Mouse (Mus musculus): ENCODE measurements at regions not wholly inside any gene's neighbourhood (a gene's known extent, or its start where the extent isn't known, plus 50 kb on each side); places are given as distances from the start of the nearest gene placed in this dataset.
A peak's percentile ranks its signal among the peaks of the same experiment; 100 is the strongest.

DNA sequence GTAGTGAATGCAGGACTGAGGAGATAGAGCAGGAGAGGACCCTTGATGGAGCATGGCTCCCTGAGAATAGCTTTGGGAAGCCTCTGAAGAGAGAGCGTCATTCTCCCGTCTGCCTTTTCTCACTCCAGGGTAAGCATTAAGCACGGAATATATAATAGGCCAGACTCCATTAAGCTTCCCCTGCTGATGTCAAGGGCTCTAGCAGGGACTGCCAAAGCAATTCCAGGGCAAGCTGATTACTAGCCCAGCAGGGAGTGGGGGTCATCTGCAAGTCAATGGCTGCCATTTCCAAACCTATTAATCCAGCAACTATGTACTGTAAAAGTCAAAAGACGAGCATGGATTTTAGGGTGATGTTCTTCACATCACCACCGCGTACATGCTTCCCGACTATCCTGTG is 111.2 kb upstream of the Arl4c start:
- H3K9me3 ChIP-seq (replicated peaks), result no peaks in the 10 kb centered on the region
- H3K27me3 ChIP-seq, result no peaks in the 10 kb centered on the region
- H3K27ac ChIP-seq, result 0 out of 2 replicates have a peak overlapping the region, but pooled peaks have one; percentile 7
- H3K36me3 ChIP-seq (ENCODE audit: poor library complexity, severe bottlenecking), result no peaks in the 10 kb centered on the region
- WGBS, result 27% methylated on average over 7 of the region's 7 CpGs
- H3K4me3 ChIP-seq, result no peak overlapping the region
- no peak overlapping the region for H3K4me2 ChIP-seq
- ATAC-seq, result peak; percentile 56; the same call in 1 of the 2 replicates
- peaks cover 11% of the 10 kb centered on the region for H3K4me1 ChIP-seq
- H3K9ac ChIP-seq, result no peak overlapping the region

DNA sequence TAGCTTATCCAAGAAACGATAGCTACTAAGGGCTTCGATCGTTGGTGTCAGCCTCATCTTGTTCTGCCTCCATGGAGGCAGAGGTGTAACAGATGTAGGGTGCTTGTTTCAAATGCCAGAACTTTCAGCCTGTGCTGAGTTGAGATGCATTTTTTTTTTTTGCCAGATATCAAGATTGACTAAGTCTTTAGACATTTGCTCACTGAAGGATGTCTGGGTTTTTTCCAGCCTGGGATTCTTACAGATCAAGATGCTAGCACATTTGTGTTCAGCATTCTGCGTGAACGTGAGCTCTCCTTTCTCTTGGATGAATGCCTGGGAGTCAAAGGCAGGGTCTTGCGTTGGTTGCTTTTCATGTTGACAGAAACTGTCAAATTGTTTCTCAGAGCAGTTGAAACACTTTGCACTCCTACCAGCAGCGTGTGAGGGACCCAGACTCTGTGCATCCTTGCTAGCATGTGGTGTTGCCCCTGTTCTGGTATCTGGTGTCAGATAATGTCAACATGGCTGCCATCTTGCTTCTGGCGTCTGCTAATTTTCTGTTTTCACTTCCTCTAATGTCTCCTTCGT is 114.4 kb upstream of the Arl4c start:
- H3K27me3 ChIP-seq, result no peaks in the 10 kb centered on the region
- peak; percentile 77; the same call in 1 of the 2 replicates for ATAC-seq
- H3K4me2 ChIP-seq, result no peak overlapping the region
- H3K36me3 ChIP-seq (ENCODE audit: poor library complexity, severe bottlenecking), result no peaks in the 10 kb centered on the region
- peaks cover 11% of the 10 kb centered on the region for H3K4me1 ChIP-seq
- H3K4me3 ChIP-seq, result no peak overlapping the region
- H3K27ac ChIP-seq, result no peak overlapping the region
- WGBS, result 81% methylated on average over 9 of the region's 9 CpGs
- H3K9me3 ChIP-seq (replicated peaks), result no peaks in the 10 kb centered on the region
- H3K9ac ChIP-seq, result no peak overlapping the region

DNA sequence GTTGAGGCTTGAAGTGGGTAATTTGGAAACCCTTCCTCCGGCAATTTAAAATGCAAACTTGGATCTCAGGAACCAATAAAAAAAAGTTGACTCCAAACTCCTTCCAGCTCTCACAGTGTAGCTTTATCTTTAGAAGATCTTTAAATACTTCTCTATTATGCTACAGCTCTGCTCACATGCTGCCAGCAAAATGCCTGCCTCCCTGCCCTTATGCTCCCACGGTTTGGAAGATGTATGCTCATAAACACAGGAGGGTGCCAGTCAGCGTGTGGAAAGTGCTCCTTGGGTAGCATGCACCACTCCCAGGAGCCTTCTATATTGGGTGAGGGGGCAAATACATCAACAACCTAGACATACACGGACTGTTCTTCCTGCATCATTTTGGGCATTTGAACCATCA is 123.2 kb upstream of the Arl4c start:
- H3K27ac ChIP-seq, result no peak overlapping the region
- 83% methylated on average over 4 of the region's 4 CpGs for WGBS
- no peak overlapping the region for H3K4me2 ChIP-seq
- no peak overlapping the region for H3K4me3 ChIP-seq
- H3K9ac ChIP-seq, result no peak overlapping the region
- H3K4me1 ChIP-seq, result no peaks in the 10 kb centered on the region
- H3K36me3 ChIP-seq (ENCODE audit: poor library complexity, severe bottlenecking), result no peaks in the 10 kb centered on the region
- ATAC-seq, result no peak
- 0 out of 2 replicates have a peak, but pooled peaks cover 3% of the 10 kb centered on the region for H3K9me3 ChIP-seq (replicated peaks)
- no peaks in the 10 kb centered on the region for H3K27me3 ChIP-seq

DNA sequence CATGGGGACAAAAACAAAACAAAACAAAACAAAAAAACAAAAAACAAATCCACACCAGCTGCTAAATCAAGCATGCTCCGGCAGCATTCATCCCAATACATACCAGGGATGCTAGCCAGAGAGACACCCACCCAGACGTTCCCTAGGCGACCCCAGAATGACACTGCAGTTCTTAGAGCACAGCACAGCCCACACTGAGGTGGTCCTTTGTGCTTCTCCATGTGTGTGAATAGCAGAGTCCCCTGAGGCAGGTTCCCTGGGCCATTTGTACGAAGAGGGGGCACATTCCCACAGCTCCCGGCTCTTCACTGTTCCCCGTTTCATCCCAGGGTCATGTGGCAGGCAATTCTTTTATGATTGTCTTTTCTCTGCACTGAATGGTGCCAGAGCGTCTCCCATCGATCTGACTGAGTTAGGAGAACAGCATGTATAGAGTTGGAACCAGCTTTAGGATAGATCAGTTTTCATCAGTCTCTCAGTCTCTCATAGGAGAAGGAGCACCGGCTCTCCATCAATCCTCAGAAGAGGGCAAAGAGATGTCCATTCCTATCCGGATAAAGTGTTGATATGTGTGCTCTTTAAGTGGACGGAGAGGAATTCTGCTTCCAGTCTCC is 136.7 kb upstream of the Arl4c start:
- H3K4me3 ChIP-seq, result no peak overlapping the region
- H3K9me3 ChIP-seq (replicated peaks), result no peaks in the 10 kb centered on the region
- H3K27me3 ChIP-seq, result no peaks in the 10 kb centered on the region
- ATAC-seq, result peak; percentile 79; the same call in 1 of the 2 replicates
- H3K4me1 ChIP-seq, result peaks cover 29% of the 10 kb centered on the region
- 13% methylated on average over 11 of the region's 11 CpGs for WGBS
- H3K4me2 ChIP-seq, result no peak overlapping the region
- H3K27ac ChIP-seq, result peak overlapping the region; percentile 76
- no peaks in the 10 kb centered on the region for H3K36me3 ChIP-seq (ENCODE audit: poor library complexity, severe bottlenecking)
- H3K9ac ChIP-seq, result no peak overlapping the region

- H3K27ac ChIP-seq, result peak overlapping the region; percentile 76
- WGBS, result 1% methylated on average over 3 of the region's 3 CpGs
- H3K4me1 ChIP-seq, result peaks cover 29% of the 10 kb centered on the region
- peak; percentile 19 for ATAC-seq
- no peak overlapping the region for H3K9ac ChIP-seq
- H3K36me3 ChIP-seq (ENCODE audit: poor library complexity, severe bottlenecking), result no peaks in the 10 kb centered on the region
- no peak overlapping the region for H3K4me3 ChIP-seq
- H3K27me3 ChIP-seq, result no peaks in the 10 kb centered on the region
- H3K4me2 ChIP-seq, result peak overlapping the region; percentile 2; the same call in 1 of the 2 replicates
- H3K9me3 ChIP-seq (replicated peaks), result no peaks in the 10 kb centered on the region
These were observed 137.5 kb upstream of the Arl4c start for GRCm38 (mm10) chr1:88839407-88839976.

DNA sequence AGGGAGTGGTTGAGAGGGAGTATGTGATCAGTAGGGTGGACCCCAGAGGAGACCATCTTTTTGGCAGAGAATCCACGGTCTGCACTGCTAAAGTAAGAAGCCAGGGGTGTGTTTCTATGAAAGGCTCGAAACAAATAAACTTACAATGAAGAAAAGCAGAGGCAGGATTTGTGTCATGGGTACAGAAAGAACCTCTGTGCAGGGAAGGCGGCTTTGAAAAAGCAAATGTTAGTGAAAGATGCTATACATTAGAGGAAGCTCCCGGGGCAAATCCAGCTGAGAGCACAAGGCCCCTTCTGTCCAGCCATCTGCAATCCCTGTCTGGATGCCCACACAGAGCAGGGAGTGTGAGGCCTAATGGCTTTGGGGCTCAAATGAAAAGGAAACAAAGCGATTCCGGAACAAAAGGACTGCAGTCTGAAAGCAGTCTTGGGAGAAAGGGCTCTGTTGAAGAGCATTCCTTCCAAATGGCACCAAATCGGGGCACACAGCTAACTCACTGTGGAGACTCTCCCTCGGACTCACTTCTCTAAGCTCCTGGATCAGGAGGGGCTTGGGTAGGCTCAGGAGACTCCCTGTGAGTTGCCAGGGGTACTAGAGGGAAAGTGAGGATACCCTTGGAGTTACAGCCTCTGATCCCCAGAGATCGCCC is 138.1 kb upstream of the Arl4c start:
- H3K4me2 ChIP-seq, result 0 out of 2 replicates have a peak overlapping the region, but pooled peaks have one; percentile 2
- H3K9me3 ChIP-seq (replicated peaks), result no peaks in the 10 kb centered on the region
- peak; percentile 84 for ATAC-seq
- H3K27me3 ChIP-seq, result no peaks in the 10 kb centered on the region
- no peaks in the 10 kb centered on the region for H3K36me3 ChIP-seq (ENCODE audit: poor library complexity, severe bottlenecking)
- no peak overlapping the region for H3K4me3 ChIP-seq
- peak overlapping the region; percentile 41; the same call in 1 of the 2 replicates for H3K9ac ChIP-seq
- peak overlapping the region; percentile 76 for H3K27ac ChIP-seq
- peaks cover 29% of the 10 kb centered on the region for H3K4me1 ChIP-seq
- WGBS, result 6% methylated on average over 9 of the region's 9 CpGs

DNA sequence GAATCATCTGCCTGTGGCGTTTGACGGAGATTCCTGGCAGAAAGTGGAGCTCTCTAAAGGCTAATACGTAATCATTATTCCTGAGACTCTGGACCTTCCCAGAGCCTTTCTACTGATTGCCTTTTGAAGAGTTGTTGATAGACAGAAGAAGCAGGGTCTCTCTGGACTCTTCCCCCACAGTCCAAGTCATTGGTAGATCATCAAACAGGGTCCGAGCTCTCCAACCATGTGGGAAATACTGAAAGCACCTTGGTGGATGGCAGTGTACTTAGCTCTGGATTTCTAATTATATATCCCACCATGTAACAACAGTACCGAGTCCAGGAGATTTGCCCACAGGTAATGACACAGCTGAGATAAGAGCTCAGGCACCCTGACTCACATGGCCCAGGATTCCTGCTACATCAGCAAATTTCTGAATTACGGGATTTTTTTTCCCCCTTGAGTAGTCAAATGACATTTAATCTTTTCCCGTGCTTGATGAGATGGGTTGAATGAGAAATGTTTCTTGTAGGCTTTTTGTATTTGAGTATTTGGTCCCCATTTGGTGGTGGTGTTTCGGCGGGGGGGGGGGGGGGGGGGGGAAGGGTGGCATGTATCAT is 139.1 kb upstream of the Arl4c start:
- Histone ChIP-seq H3K4me2 (no peak overlapping the region), H3K27ac (peak overlapping the region; percentile 76), H3K36me3 (ENCODE audit: poor library complexity, severe bottlenecking) (no peaks in the 10 kb centered on the region), H3K27me3 (no peaks in the 10 kb centered on the region), H3K9me3 (replicated peaks) (no peaks in the 10 kb centered on the region), H3K4me1 (peaks cover 29% of the 10 kb centered on the region), H3K9ac (no peak overlapping the region), H3K4me3 (no peak overlapping the region)
- ATAC-seq, result no peak
- WGBS, result 76% methylated on average over 9 of the region's 9 CpGs

- Histone ChIP-seq H3K27ac (peak overlapping the region; percentile 80), H3K4me1 (peaks cover 20% of the 10 kb centered on the region), H3K4me2 (peak overlapping the region; percentile 28), H3K36me3 (ENCODE audit: poor library complexity, severe bottlenecking) (no peaks in the 10 kb centered on the region), H3K4me3 (no peak overlapping the region), H3K27me3 (no peaks in the 10 kb centered on the region), H3K9ac (0 out of 2 replicates have a peak overlapping the region, but pooled peaks have one; percentile 8), H3K9me3 (replicated peaks) (no peaks in the 10 kb centered on the region)
- WGBS, result 14% methylated on average over 16 of the region's 16 CpGs
- peak; percentile 74 for ATAC-seq
These were observed 145.5 kb upstream of the Arl4c start for GRCm38 (mm10) chr1:88847333-88848091.

DNA sequence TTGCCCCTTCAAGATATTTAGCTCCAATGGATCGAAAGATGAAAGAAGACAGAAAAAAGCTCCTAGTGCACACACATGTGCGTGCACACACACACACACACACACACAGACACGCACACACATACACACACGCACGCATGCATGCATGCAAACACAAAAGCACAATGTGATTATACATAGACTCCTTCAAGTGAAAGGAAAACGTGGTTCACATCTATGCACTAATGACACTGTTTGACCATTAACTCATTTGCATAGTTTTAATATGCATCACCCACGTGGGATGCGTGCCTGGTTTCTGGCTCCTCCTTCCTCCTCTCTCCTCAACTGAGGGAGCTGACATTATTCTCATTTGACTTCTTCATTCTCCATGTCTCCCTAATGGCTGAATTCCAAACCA is 146.2 kb upstream of the Arl4c start:
- H3K4me2 ChIP-seq, result no peak overlapping the region
- H3K4me1 ChIP-seq, result peaks cover 20% of the 10 kb centered on the region
- 47% methylated on average over 8 of the region's 8 CpGs for WGBS
- H3K9me3 ChIP-seq (replicated peaks), result no peaks in the 10 kb centered on the region
- H3K4me3 ChIP-seq, result no peak overlapping the region
- peak; percentile 65; the same call in 1 of the 2 replicates for ATAC-seq
- no peak overlapping the region for H3K9ac ChIP-seq
- H3K27ac ChIP-seq, result peak overlapping the region; percentile 80; the same call in 1 of the 2 replicates
- H3K36me3 ChIP-seq (ENCODE audit: poor library complexity, severe bottlenecking), result no peaks in the 10 kb centered on the region
- no peaks in the 10 kb centered on the region for H3K27me3 ChIP-seq

- no peaks in the 10 kb centered on the region for H3K9me3 ChIP-seq (replicated peaks)
- no peak overlapping the region for H3K27ac ChIP-seq
- no peak overlapping the region for H3K4me3 ChIP-seq
- ATAC-seq, result no peak
- no peak overlapping the region for H3K4me2 ChIP-seq
- H3K9ac ChIP-seq, result no peak overlapping the region
- peaks cover 20% of the 10 kb centered on the region for H3K4me1 ChIP-seq
- 83% methylated on average over 5 of the region's 5 CpGs for WGBS
- H3K27me3 ChIP-seq, result no peaks in the 10 kb centered on the region
- H3K36me3 ChIP-seq (ENCODE audit: poor library complexity, severe bottlenecking), result no peaks in the 10 kb centered on the region
These were observed 147.4 kb upstream of the Arl4c start for GRCm38 (mm10) chr1:88849421-88849820.

DNA sequence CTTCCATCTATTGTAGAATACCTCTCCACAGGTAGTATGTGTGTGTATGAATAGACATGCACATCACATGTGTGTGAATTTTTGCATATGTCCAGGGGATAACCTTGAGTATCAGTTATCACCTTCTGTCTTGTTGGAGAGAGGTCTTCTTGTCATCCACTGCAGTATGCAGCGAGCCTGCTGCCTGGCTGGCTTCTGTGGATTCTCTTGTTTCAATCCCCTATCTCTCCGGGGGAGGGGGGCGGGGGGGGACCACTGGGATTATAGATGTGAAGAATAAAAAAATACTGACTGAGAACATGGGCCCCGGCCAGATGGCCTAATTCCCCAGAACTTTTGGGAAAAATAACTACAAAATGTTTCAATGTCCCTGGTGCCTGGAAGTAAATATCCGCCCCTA is 149.9 kb upstream of the Arl4c start:
- H3K4me3 ChIP-seq, result no peak overlapping the region
- WGBS, result 87% methylated on average over 5 of the region's 5 CpGs
- no peaks in the 10 kb centered on the region for H3K27me3 ChIP-seq
- peaks cover 19% of the 10 kb centered on the region for H3K4me1 ChIP-seq
- no peaks in the 10 kb centered on the region for H3K36me3 ChIP-seq (ENCODE audit: poor library complexity, severe bottlenecking)
- no peak overlapping the region for H3K4me2 ChIP-seq
- H3K9ac ChIP-seq, result no peak overlapping the region
- no peaks in the 10 kb centered on the region for H3K9me3 ChIP-seq (replicated peaks)
- ATAC-seq, result no peak
- H3K27ac ChIP-seq, result no peak overlapping the region

All from forebrain, embryonic 13.5 days (tissue).